Mouse (Mus musculus) 416B (cell line): ENCODE data around the gene Pank4.

Source experiments
- DNase-seq: peaks from one replicate; pipeline ENCODE4 v3.0.0; 2011; ENCODE audit warnings: low read depth

The Pank4 gene

DNA sequence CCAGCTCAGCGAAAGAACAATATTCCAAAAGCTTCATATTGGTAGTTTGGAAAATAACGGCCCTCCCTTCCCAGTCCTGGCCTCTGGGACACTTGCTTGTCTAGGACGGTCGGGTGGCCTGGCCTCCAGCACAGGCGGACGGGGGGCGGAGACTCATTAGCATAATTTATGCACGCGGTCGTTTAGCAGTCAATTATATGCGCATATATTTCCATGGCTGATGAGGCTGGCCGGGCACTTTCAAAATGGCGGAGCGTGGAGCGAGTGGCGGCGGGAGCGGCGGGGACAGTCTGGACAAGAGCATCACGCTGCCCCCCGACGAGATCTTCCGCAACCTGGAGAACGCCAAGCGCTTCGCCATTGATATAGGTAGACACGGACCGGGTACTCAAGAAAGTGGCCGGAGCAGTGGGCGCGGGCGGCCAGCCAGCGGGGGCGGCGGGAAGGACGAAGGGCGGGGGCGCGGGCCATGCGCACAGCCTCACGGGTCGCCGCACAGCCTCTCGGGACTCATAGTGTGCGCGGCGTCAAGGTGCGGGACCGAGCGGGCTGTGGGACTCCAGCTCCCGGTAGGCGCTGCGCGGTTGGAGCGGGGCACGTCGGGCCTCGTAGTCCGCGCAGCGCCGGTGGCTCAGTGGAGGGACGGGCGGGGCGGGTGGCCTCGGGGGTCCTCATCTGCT is at the start of gene Pank4:
Gene Pank4, plus strand, starts transcription at position 223 of the 680 bp plus-strand sequence.
- peak; percentile 90 for DNase-seq

DNA sequence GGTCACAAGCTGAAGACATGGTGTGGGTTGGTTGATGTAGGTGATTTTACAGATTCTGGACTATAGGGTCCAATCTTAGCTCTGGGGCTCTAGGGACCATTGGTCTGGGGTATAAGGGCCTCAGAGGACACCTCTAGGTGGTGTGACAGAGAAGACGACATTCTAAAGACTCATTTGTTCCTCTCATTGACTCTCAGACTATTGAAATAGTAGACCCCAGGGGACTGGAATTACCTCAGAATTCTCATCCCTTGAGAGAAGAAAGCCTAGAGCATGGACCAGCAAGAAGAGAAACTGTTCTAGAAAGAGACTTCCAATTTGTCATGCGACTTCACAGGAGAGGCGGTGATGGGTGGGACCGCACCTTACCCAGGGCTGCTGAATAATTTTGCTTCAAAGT is 49.7 kb upstream of the Pank4 start:
- no peak for DNase-seq

DNA sequence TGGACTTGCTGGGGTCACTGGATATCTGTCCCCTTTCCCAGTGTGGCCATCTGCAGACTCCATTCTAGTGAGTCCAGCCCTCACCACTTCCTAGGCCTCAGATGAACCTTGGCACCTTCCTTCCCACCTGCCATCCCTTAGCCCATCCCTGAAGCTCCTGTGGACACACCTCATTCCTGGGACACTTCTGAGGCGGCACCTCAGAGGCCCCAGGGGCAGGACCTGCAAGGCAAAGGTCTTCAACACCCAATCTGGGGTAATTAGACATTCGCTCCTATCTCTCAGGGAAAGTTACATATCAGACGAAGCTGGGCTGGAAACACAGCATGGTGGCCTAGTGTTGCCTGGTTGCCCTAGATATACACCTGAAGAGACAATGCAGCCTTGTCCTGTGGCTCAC is 49.2 kb upstream of the Pank4 start:
- no peak for DNase-seq

DNA sequence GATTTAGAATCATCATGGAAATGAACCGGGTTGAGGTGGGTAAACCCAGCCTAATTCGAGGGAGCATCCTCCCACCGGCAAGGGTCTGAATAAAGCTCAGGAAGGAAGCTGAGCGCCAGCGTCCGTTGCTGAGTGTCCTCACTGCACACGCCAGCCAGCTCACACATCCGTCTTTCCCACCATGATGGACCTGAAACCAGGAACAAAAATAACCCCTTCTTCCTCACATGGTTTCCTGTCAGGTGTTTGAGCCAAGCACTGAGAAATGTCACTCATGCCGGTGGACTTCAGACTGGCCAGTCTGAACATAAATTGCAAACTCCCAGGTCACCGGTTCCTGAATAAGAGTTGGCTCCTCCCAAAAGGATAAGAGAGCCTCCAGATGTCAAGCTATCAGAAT is 48.6 kb upstream of the Pank4 start:
- no peak for DNase-seq

DNA sequence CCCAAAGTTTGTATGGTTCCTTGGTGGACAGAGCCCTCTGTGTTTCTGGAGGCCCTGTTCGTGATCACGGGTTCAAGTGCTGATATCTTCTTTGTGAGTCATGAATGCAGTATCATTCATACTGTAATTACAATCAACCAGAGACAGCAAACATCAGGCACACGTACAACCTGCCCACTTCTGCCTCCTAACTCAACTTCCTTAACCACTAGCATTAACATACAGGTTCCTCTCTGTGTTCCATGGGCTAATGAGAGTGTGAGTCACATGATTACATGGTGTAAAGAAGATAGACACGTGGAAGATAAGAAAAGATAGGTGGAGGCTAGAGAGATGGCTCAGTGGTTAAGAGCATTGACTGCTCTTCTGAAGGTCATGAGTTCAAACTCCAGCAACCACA is 47.3 kb upstream of the Pank4 start:
- no peak for DNase-seq

DNA sequence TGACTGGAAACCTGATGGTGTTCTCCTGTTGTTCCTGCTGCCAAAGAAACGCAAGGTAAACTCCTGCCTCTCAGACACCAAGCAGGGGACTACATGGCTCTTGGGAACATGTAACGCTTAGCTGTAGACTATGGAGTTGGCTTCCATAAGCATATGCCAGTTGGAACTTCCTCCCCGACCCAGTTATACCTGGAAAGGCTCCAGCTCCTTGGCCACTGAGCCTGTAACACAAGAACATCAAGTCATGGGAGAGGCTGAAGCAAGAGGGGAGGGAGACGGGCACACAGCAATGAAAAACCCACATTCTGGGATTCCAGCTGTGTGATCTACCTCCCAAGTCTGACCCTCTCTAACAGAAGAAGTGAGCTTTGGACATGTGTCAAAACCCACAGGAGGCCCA is 41.6 kb upstream of the Pank4 start:
- no peak for DNase-seq

DNA sequence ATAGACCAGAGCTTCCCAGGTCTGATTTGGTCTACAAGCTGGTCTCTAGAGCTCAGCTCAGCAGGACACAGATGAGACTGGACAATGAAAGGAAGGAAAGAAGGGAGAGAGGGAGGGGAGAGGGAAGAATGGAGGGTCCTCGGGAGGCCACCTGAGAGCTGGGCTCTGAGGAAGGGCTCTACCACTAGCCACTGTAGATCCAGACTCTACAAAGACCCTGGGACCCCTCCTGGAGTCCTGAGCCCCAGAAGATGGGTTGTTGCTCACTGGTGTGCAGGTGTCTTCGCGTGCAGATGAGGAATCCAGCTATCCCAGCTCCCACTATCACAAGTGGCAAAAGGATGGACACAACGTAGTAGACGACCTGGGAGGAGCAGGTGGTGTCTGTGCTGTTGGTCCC is 41.0 kb upstream of the Pank4 start:
- DNase-seq, result no peak

DNA sequence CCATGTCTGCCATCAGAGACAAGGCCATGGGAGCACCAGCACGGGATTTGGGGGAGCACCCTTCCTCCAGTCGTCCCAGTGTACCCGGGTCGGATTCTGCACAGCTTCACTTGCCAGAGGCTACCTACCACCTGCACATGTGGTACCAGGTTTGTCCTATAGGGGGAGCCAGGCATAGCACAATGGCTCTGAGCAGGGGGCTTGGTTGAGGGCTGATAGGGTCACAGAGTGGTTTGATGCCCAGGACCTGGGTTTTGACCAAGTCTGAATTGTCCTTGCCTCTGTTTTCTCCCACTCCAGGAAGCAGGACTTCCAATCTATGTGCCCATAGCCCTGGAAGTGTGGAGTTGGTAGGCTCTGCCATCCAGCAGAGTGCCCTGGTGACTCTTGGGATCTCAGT is 38.5 kb upstream of the Pank4 start:
- no peak for DNase-seq

DNA sequence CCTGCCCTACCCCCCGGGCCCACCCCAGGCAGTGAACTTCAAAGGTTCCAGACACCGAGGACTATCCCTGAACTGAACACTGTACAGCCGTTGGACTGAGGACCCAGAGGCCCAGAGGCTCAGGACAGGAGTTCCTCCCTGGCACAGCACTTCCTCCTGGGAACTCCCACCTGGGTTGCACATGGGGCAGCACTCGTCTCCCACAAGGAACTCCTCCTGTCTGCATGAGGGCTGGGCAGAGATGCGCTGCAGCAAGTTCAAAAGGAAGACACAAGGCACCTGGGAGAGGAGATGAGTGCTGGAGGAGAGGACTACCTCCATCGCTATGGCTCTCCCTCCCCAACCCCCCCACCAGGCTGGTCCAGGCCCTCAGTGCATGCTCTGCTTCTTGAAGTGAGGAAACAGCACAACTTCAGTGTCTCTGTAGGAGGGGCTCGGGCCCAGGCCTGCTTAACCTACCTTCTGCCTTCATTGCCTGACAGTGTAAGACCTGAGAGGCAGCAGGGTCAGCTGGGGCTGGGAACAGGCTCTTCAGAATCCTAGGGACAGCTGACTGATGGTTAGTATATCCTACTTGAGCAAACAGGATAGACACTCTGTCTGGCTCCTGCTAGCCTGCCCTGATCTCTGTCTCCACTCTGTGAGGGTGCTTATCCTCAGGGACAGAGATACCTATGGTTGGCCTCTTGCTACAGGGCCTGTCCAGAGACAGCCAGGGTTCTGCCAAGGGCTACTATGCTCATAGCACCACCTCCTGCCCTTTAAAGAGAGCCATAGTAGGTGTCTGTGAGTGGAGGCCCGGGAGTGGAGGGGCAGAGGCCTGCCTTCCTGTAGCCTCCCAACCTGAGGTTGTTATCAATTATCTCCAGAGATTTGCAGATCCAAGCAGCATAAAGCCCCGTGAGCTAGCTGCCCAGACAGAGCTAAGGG is 36.7 kb upstream of the Pank4 start:
- no peak for DNase-seq

DNA sequence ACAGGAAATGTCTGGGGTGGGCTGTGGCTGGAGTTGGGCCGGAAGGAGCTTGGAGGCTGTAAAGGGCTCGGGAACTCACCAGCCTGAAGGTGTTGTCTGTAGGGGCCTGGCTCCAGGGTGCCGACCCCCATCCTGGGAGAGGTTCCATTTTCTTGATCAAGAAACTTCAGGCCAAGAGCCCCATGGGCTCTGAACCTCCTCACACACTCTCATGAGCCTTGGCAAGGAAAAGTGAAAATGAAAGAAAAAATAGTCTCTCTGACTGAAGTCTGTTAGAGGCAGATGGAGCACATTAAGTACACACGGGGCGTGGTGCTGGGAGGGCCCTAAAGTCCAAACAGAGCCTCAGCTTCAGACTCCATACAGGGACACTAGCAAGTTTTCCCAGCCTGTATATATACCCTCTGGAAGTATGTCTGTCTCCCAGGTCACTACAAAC is 36.0 kb upstream of the Pank4 start:
- peak; percentile 76 for DNase-seq

DNA sequence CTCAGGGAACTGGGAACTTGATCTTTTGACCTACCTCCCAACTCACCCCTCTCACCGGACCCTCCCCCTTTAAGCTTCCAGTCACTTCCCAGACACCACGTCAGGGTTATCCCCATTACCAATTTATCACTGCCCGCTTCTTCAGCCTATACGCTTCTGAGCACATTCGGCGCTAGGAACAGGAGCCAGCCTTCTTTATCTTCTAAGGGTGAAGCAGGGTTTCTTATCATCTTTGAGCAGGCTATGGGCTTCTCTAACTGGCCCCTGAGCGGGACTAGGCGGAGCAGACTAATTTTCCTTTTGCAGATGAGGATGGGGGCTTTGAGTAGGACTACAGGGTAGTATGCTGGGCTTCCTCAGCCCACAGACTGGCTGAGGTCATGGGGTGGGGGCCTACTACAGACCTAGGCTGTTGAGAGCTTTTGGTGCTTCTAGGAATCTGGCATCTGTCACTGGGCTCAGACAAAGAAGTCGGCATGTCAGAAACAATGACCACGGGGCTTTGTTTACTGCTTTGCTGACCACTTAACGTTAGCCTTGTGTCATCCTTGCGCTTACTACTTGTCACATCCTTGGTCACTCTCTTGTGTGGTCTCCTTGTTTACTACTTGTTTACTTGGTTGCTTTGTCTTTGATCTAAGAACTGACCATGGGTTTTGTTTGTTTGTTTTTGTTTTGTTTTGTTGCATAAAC is 35.4 kb upstream of the Pank4 start, which contains the start of gene Tnfrsf14:
Gene Tnfrsf14, minus strand, starts transcription at position 169 of the 693 bp plus-strand sequence.
- DNase-seq, result peak; percentile 46

DNA sequence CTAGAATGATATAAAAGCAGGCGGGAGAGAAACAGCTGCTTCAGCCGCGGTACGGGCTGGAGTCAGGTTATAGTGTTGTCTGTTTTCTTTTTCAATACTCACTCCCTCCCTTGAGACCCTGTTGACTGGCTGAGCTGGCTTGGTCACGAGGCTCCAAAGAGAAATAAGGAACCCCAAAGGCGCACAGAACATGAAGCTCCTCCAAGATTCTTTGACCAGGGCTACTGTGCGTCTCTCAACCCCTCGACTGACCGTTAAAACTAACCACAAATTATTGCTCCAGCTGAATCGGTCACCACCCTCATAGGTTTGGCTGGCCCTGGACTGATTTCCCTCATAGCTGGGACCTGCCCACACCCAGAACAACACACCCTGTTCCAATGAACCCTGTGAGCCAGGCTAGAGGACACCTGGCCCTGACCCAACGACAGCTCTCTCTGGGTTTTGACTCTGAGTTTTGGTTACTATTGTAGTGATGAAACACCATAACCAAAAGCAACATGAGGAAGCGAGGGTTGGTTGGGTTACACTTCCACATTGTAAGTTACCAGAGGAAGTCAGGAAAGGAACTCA is 34.7 kb upstream of the Pank4 start:
- DNase-seq, result peak; percentile 81

DNA sequence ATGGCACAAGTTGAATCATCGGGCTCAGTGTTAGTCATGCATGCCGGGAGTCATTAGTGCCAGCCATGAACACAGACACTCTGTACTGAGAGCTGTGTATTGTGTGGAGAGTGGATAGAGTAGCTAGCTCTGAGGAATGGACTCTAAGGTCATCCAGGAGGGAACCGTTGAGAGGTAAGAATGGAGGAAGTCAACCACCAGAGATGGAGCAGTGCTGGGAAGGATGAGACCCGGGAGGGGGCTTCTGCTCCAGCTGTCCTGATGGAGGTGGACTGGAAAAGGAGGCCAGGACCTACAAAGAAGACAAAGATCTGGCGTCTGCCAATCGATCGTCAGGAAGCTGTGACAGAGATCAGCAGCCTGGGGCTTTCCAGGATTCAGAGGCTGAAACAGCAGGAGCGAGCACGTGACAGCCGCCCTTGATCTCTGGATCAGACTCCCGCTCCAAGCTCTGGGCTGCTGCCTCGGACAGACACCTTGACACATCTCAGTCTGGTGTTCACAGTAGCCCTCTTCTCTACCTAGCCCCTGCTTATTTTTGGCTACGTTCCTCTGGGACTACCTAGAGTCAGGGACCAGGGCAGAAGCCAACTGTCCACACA is 30.5 kb upstream of the Pank4 start:
- DNase-seq, result no peak

DNA sequence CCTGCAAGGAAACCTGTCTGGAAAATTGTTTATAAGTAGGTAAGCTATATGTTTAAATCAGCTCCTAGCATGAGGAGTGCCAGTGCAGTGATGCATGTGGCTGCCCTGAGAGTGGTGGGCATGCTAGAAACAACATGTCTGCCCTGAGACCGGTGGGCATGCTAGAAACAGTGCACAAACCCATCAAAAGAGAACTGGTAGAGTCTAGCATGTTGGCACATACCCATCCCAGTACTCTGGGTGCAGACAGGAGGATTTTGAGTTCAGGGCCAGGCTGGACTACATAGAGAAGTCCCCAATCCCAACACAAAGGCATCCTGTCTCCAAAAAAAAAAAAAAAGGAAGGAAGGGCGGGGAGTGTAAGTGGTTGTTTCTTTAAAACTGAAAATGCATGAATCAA is 29.1 kb upstream of the Pank4 start:
- DNase-seq, result peak; percentile 35

DNA sequence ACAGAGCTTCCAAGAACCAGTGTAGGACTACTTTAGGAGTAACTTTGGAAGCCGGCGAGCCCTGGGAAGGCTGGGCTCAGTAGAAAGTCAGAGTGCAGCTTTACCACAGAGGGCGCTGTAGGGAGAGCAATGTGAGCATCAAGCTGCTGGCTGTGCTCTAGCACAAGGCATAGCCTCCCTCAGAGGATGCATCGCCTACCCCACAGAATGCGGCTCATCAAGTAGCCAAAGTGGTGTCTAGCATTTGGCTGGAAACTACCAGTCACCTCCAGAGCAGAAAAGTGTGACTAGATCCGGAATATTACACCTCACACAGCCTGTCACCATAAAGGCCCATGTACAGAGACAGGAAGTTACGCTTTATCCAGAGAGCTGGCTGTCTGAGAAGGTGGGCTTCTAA is 28.1 kb upstream of the Pank4 start:
- no peak for DNase-seq

DNA sequence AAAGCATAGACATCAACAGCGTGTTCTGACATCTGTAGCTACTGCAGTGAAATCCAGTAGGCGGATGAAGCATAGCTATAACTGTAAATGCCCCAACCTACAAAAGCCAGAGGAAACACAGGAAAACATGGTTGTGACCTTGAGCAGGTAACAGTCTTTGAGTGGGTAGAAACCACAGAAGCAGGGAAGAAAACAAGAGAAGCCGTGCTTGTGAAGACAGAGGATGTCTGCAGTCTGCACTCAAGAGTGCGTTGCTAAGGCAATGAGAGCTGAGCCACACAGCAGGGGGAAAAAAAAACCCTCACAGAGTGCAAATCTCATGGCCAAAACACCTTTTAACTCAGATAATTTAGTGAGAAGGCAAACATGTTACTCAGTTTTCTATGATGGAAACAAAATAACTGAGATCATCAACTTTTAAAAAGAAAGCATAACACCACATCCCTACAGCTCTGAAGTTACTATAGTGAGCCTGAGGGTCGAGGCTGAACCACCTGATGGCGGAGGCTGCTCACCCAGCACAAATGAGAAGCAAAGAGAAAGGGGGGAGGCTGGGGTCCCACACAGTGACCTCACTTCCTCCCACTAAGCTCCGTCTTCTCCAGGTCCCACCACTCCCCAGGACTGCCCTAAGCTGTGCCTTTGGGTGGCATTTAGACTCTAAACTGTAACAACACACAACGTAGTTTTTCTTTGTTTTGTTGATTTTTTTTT is 27.2 kb upstream of the Pank4 start:
- peak; percentile 21 for DNase-seq

DNA sequence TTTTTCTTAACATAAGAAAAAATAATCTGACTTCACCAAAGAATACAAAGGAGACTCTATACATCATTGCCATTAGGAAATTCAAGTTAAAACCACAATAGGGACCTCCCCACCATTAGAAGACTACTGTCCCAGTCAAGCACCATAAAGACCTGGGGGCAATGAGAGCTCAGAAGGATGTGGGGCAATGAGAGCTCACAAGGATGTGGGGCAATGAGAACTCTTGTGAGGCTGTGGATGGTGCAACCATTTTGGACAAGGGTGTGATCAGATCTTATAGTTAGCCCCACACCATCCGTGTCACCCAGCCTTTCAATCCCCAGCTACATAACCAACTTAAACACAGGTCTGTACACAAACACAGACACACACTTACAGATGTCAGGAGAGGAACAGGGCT is 26.2 kb upstream of the Pank4 start:
- peak; percentile 58 for DNase-seq

DNA sequence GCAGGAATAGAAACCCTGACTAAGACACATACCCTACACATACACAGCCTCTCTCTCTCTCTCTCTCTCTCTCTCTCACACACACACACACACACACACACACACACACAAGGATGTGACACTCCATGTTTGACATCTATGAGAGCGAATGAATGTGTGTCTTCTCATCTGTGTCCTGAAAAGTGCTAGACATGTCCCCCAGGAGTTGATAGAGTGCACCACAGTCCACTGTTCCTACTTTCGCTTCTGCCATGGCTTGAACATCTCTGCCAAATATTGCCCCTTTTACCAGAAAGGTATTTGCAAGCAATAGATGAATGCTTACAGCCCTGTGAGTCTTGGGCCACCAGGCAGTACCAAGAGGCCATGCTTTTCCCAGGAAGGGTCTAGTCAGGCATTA is 23.8 kb upstream of the Pank4 start:
- no peak for DNase-seq

DNA sequence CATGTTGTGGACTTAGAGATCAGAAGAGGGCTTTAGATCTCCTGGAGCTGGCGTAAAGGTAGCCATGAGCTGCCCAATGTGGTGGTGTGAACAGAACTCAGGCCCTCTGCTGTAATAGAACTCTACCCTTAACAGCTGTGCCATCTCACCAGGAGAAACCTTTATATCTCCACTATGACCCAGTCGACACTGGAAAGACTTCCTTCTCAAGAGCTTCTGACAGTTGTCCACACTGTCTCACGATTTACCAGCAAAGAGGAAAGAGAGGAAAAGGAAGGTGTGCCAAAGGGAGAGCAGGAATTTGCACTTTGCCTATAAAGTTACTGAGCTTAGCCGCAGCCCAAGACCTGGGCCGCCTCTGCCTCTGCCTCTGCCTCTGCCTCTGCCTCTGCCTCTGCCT is 22.1 kb upstream of the Pank4 start:
- peak; percentile 25 for DNase-seq

DNA sequence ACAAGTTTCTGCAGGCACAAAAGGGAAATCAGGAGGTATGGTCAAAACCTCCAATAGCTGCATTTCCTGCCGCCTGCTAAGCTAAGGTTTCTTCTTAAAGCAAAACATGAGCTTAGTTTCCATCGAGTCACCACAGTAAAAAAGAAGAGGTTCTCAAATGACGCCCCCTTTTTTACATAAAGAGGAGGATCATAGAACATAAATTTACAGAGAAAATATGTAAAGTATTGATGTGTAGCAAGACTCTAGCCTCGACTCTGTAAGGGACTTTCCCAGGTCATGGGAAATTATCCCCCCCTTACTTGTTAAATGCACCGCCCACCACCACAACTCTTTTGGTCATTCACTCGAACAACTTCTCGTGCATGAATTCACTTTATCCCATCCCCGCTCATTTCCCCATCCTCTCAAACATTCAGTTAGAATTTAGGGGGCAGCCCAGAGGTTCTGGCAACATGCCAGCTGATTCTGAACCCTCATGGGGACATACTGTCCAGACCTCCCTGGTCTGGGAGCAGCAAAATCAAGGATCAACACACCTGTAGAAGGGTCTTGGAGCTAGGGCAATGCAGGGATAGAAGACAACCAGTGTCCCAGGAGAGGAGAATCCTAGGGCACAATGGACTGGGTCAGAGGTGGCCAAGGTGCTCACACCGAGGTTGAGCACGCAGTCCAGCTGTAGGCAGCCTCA is 21.1 kb upstream of the Pank4 start:
- peak; percentile 74 for DNase-seq
